Mouse (Mus musculus) CH12.LX (cell line): Measurements from ENCODE around the gene Abcb10.
A peak's percentile ranks its signal among the peaks of the same experiment; 100 is the strongest.

Source experiments
- CTCF ChIP-seq, 2 experiments: IDR thresholded peaks in 1 of 2; conservative IDR thresholded peaks in 1 of 2; 2 replicates each; pipeline ENCODE4 v1.5.1; 2011 to 2012; ENCODE audit warnings: low read depth in 2 of 2, low read length in 2 of 2, improper control_type of control experiment in 1 of 2, inconsistent platforms in 1 of 2, mild to moderate bottlenecking in 1 of 2, moderate library complexity in 1 of 2
- EP300 ChIP-seq: IDR thresholded peaks from 2 replicates; pipeline ENCODE4 v1.6.1; 2011; ENCODE audit warnings: low read length, improper control_type of control experiment
- KAT2A ChIP-seq: IDR thresholded peaks from 2 replicates; pipeline ENCODE4 v1.6.1; 2012; ENCODE audit warnings: low read length, improper control_type of control experiment, inconsistent platforms; ENCODE audit not compliant: insufficient replicate concordance
- MAZ ChIP-seq: IDR thresholded peaks from 2 replicates; pipeline ENCODE4 v1.6.1; 2012; ENCODE audit warnings: low read depth, mild to moderate bottlenecking, inconsistent platforms, low read length, improper control_type of control experiment, moderate library complexity
- MEF2A ChIP-seq: IDR thresholded peaks from 2 replicates; pipeline ENCODE4 v1.6.1; 2014; ENCODE audit warnings: low read depth, mild to moderate bottlenecking, inconsistent platforms, low read length, improper control_type of control experiment, borderline replicate concordance
- NELFE ChIP-seq: IDR thresholded peaks from 2 replicates; pipeline ENCODE4 v1.6.1; 2011; ENCODE audit warnings: low read depth, low read length, improper control_type of control experiment
- POLR2A ChIP-seq: IDR thresholded peaks from 2 replicates; pipeline ENCODE4 v1.6.1; 2011; ENCODE audit warnings: low read depth, mild to moderate bottlenecking, improper control_type of control experiment, low read length
- RCOR1 ChIP-seq: conservative IDR thresholded peaks from 2 replicates; pipeline ENCODE4 v1.6.1; 2012; ENCODE audit warnings: low read depth, mild to moderate bottlenecking, inconsistent platforms, low read length, improper control_type of control experiment
- SIN3A ChIP-seq: IDR thresholded peaks from 2 replicates; pipeline ENCODE4 v1.6.1; 2012; ENCODE audit warnings: low read length, improper control_type of control experiment, inconsistent platforms

- TF ChIP-seq CTCF (conservative IDR thresholded peaks at IDR 0.05 in 1 of 2, IDR thresholded peaks at IDR 0.05 in 1 of 2; ENCODE audit: low read depth in 2 of 2, low read length in 2 of 2) (peak; percentile 63 to 80), RCOR1 (no peak), POLR2A (no peak), EP300 (no peak), MEF2A (no peak), MAZ (no peak), KAT2A (no peak), NELFE (no peak), SIN3A (no peak)
Observed at GRCm38 (mm10) chr8:123950077-123950802, 32.7 kb downstream of the Abcb10 start.
